Mouse (Mus musculus): ENCODE results near the gene Rnf115.

Gene Rnf115

DNA sequence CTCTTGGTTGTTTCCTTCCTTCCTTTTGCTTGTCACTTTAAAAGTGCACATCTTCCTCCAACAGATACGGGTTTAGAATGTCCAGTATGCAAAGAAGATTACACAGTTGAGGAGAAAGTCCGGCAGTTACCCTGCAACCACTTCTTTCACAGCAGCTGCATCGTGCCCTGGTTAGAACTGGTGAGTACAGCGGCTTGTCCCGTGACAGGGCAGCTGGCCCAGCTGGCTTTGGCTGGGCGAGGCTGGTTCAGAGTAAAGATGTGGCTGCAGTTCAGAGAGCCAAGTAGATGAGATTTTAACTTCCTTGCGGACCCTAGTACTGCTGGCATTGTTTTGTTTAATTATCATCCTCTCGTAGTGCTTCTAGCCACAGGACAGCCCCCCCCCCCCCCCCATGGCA is 61.0 kb downstream of the Rnf115 start:
- DNase-seq, result no peak

DNA sequence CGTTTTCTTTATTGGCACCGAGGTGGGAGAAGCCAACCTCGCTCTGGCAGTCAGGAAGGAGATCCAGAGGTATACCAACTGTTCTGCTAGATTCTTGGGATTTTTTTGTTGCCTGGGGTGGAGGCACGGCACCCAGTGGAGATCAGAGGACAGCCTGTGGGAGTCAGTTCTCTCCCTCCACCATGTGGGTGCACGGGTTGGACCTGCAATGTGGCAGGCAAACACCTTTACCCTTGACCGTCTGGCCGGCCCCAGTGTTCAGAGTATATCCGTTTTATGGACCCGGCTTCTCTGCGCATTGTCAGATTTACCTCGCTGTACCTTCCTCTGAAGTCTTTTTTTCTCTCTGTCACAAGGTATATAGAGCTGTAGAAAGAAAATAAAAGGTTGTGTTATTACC is 72.8 kb downstream of the Rnf115 start:
- DNase-seq, result no peak

DNA sequence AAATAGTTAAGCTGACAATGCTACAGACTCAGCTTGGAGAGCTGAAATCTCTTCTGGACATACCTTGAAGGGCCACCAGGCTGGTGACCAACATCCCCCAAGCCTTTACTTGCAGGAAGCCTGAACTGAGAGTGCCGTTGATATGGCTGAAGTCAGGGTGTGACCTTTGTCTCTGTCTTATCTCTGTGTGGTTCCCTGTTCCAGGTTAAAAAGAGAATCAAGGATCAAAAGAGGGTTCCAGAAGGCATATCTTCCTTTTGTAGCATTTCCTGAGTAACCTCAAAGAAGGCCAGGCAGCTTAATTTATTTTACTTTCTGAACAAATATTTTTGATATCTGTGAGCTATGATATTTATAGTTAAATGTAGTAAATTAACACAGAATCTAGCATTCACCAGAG is 74.8 kb downstream of the Rnf115 start:
- no peak for DNase-seq

DNA sequence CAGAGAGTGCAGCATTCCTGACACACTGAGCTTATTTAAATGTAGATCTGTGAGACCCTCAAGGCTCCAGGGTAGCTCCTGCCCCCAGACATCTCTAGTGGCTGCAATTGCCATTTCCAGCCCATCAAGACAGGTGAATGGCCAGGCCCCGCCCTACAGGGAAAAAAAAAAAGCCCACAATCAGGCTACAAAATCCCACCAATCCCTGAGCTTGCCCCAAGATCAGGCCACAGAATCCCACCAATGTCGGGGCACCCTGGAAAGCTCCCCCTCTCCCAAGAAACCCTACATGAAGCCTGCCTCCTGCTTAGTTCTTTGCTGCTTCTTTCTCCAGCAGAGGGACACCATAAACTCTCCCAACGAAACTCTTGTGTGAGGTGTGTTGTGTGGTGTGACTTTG is 80.7 kb downstream of the Rnf115 start:
- peak; percentile 22 for DNase-seq

DNA sequence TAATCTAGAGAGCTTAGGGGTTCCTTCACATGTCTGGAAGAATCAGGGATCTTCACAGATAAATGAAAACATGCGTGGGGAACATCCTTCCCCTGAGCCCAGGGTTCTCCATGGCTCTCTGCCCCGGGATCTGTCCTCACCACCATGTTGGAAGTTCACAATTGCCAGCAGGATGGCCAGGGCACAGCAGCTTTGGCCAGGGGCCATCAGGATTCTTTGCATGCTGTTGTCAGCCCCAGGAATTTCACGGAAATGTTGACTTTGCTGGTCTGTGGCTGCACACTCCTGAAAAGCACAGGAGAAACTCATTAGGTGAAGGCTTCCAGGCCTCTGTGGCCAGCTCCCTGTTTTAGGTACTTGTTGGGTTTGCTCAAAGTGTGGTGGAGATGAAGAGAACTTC is 81.2 kb downstream of the Rnf115 start:
- no peak for DNase-seq

DNA sequence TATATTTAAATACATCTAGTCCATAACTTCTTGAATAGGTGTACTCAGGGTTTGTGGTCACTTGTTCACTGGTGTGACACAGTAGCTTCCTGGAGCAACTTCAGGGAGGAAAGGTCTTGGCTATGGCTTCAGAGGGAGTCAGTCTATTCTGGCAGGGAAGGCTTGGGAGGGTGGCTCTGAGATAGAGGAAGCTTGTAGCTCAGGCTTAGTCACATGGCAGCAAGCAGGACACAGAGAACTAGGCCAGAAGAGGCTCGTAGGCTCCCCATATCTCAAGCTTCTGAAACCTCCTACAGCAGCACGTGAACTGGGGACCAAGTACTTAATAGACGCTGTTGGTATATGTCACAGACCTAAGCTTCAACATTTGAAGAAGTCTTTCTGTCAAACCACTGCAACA is 83.8 kb downstream of the Rnf115 start:
- DNase-seq, result no peak

DNA sequence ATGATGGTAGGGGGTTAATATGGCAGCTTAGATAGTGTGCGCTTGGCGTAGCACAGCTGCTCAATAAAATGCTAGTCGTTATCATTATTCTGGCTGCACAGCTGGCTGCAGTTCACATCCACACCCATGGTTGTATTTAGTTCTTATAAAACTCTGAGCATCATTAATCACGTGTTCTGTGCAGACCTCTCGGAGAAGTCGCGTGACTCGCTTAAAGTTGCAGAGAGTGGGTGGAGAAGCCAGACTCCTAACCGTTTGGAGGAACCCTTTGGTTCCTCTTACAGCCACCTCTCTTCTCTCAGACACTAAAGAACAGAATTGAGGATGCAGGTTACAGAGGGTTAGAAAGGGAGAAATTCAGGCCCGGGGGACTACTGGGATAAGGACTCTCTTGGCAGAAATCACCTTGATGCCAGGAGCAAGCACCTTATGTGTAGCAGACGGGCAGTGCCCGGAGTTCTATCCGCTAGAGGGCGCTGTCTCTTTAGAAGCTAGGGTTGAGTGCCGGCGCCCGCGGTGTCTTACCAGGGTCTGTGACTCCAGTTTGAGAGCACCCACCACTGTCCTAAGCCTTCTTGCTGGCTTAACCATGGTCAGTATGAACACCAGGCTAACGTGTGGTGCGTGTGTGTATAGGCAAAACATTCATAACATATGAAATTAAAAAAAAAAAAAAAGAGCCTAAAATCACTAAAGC is 85.1 kb downstream of the Rnf115 start:
- peak; percentile 82 for DNase-seq

DNA sequence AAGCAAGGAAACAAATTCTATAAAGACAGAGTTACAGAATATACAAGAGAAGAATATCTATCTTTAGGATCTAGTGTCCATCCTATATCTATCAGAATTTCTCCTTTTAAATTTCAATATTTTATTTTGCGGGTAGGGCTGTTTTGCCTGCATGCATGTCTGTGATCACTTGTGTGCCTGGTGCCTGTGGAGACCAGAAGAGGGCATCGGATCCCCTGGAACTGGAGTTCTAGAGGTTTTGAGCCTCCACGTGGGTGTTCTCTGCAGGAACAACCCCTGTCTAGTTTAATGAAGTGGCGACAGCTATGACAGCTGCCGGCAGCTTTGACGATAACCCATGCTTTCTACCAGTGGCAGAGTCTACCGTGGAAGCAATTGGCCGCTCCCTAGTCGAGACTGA is 85.6 kb downstream of the Rnf115 start:
- peak; percentile 76 for DNase-seq

DNA sequence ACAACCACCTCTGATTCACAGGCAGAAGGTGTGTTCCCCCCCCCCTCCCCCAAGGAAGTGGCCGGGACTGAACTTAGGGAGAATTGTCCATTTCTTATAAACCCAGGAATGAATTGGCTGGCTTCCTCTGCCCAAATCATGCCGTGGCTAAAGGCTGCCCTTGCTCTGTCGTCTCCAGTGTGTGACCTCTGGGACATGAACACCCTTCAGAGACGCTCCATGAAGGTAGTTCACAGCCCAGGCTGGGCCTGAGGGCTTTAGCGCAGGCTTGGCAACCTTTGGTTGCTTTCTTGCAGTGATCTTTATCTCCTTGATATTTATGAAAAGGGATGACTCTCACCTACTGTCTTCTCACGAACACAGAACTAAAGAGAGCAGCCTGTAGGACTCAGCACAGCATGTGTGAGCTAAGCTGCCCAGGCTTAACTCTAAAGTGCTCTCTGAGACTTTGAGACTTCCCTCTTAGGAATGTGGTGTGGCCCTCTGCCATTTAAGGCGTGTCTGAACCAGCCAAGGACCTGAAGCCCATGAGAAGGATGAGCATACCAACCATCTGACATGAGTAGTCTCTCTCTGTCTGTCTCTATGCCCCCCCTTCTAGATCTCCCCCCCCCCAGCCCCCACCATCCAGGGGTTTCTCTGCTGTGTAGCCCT is 86.3 kb downstream of the Rnf115 start:
- no peak for DNase-seq

DNA sequence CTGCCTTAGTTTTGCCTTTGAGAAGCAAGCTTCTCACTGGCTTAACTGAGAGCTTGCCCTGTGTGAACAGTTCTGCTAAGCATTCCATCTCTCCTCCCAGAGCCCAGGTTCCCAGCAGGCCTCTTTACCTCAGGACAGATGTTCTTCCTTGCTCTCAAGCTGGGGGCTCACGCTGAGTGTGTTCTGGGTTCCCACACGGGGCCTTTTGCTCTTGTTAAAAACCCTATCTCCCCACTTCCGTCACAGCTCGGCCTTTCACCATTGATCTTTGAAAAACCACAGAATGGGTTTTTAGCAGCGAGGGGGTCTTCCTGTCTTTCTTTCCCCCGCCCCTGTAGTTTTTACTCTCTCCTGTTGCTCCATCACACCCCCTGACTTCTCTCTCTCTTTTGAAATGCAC is 86.9 kb downstream of the Rnf115 start:
- DNase-seq, result no peak

DNA sequence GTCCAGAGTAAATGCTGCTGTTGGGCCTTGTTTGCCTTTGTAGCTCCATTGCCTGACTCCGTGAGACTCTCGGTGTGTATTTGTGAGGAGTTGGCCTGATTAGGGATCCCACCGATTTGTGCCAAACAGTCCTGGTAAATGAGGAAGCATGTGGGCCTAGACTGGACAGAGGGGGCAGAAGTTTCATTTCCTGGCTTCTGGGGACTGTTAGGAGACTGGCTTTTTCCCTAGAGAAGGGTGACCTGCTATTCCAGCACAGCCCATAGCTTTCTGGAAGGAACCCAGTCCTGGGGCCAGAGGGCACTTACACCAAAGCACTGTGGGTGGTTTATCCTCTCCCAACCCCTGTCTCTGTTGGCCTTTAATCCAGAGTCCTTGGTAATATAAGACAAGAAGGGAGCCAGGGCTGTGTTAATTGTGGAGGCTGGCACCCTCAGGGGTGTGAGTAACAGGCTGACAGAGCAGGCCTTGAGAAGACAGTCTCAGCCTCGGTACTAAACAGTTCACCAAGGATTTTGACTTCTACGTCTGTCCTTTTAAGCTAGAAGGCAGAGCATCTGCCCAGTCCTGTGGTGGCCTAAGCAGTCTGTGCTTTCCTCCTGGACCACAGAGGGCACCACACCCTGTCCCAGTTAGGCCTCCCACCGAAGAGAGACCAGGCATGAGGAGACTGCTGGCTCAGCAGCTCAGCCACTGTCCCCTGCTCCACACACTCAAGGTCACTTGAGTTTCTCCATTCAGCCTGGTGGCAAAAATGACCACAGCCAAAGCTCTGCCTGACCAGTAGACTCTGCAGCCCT is 92.9 kb downstream of the Rnf115 start:
- no peak for DNase-seq

DNA sequence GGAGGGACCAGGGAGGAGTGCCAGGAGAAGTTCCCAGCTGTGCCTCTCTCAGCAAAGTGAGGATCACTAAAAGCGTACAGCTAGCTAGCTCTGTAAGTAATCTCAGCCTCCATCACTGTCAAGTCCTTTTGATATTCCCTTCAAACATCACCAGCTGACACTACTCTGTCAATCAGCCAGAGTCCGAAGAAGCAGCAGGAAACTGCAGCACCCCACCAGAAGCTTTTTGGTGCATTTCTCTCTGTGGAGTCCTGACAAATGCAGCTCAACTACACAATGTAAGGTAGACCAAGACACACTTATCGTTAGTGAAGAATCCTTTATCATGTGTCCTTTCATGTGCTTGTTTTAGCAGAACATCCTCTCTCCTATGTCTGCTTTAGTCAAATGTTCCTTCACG is 94.1 kb downstream of the Rnf115 start:
- no peak for DNase-seq

DNA sequence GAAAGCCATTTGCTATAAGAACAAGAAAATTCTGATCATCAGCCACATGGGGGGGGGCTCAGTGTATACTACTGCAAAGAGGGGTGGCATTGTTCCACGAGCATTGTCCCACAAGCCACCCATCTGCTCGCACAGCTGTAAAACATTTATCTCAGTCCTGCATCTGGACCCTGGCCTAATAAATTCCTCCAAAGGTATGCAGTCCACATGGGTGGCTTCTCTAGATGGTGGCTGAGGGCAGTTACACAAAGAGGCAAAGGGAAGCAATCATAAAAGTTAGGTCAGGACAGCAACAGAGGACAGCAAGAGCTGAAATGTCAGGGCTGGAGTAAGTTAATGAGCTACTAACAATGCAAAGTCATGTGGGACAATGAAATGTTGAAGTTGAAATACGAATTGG is 96.2 kb downstream of the Rnf115 start:
- DNase-seq, result no peak

DNA sequence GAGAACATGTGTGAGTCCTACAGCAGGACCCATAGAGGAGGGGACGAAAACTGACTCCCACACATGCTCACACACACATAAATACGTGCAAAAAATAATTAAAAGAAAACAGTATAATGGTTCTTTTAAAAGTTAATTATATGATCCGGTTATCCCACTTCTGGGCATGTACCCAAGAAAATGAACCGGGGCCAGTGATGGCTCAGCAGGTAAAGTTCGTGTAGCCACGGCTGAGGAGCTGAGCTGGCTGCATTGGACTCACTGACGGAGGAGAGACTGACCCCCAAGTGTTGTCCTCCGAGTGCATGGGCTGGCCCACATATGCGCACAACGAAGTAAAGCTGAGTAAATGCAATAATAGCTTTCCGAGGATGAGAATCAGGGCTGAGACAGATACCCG is 97.2 kb downstream of the Rnf115 start:
- DNase-seq, result no peak

DNA sequence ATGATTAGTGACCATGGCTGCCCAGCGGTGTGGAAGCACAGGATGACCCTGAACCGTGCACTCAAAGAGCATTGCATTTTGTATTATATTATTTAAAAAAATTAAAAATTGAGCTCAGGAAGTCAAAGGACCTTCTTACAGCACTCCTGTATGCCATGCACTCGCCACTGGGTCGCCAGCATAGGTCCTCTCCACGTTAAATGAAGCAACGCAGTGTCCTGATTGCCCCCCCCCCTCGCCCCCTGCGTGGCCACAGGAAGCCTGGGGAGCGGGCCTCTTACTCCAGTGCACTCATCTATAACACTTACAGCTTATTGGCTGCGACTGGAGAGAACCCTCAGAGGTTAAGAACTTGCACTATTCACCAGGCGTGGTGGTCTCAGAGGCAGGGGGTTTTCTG is 97.8 kb downstream of the Rnf115 start:
- no peak for DNase-seq

DNA sequence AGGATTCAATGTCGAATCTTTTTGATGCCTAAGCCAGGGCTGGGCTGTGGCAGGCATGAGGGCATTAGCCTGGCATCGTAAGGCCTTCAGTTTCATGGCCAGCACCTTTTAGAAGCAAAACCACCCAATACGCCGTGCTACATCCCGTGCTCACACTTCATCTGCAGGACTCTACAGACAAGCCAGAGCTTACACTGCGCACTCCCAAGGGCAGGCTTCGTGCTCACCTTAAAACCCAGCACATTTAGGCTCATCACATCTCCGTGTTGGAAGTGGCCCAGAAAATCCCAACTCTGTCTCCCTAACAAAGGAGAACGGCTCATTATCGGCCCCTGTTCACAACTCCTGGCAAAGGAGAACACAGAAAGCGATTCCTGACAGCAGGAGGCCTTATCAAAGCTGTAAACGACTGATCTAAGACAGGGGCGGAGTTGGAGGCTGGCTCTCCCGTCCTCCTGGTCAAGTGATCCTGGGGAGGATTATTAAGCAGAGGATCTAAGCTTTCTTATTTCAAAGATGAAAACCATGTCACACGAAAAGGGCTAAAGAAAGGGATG is 100.9 kb downstream of the Rnf115 start:
- DNase-seq, result peak; percentile 38

DNA sequence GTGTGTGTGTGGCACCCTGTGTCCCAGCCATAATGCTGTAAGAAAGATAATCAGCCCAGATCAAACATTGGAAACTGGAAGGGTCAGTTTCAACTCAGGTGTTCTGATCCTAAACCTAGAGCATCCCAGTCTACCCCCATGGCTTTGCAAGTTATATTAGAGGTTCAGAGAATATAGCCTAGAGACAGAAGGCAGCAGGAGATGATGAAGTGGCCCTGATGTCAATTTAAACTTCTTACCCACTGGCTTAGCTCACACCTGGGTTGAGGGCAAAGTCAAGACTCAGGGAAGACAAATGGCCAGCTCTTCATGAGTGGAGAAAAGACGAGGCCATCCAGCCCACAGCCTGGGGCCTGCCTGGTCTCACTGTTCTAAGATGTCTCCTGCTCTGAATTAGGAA is 101.5 kb downstream of the Rnf115 start, which contains the start of the genes Pdzk1 and Cd160:
Gene Pdzk1 (plus strand): TSS at position 301 of the 400 bp plus-strand sequence.
Gene Cd160 (minus strand): TSS at position 368 of the 400 bp plus-strand sequence.
- no peak for DNase-seq

DNA sequence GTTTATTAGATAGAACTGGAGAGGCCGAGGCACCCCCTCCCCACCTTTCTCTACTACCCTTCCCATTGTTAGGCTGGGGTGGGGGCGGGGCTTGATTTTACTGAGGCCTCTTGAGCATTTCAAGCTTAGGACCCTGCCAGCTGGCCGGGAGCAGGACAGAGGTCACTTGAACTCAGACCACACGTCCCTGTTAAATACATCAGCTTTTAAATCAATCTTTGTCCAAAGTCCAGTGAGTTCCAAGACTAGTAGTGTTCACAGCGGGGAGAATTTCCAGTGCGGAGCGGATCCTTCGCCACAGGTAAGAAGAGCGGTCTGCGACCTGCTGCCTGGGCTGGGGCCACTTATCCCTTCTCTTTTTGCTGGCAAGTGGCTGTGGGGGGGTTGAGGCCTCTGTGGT is 102.4 kb downstream of the Rnf115 start:
- DNase-seq, result no peak

DNA sequence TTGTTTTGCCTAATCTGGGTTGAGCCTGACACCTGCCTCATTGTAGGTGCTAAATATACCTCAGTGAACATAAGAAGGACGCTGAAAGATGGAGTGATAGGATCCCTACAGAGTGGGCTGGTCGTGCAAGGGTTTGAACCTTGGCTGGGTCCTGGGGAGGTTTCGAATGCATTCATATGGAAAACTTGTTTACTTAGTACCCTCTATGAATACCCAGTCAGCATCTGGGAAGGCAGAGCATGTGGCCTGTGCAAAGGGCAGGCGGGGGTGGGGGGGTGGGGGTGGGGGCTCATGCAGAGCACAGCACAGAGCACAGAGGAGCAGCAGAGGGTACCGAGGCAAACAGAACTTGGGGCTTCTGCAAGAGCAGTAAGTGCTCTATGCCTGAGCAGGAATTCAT is 105.5 kb downstream of the Rnf115 start:
- DNase-seq, result no peak

DNA sequence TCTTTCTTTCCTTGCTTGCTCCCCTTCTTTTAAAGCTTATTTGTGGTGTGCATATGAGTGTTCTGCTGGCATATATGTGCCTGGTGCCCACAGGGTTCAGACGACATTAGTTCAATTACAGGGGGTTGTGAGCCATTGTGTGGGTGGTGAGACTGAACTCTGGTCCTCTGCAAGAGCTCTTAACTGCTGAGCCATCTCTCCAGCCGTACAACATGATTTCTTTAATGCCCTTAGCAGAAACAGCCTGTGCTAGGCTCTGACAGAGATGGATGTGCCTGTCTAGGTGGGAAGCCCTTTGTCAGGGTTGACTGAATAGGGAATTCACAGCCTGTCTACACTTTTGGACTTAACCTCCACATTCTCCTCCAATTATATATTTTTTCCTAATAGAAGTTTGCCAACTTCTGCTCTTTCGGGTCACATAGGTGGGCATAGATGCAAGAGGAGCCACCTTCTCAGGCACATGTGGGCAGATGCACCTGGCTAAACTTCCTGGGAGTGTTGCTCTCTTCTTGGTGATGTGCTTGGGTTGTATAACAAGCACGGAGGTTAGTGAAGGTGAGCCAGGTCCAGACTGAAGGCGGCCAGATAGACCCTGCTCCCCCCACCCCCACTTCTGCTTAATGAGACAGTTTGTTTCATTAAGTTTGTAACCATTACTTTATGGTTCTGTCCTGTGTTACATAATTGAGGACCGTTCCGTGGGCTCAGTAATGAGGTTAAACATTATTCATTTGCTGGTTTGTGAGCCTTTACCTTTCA is 107.3 kb downstream of the Rnf115 start:
- no peak for DNase-seq

DNA sequence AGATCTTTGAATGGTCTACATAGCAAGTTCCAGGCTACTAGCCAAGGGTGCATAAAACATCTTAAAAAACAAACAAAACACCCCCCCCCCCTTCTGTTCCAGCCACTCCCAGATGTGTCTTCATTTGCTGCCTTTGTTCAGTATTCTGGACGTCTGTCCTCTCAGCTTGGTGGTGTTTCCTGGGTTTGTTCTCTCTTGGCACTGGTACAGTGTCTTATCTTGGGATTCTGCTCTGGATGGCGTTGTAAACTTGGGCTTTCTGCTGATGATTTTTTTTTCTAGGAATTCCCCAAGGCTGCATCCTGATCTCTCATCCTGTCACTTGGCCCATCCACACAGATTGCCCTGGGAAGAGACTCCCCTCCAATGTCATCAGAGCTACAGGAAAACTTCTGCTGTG is 109.0 kb downstream of the Rnf115 start:
- no peak for DNase-seq

DNA sequence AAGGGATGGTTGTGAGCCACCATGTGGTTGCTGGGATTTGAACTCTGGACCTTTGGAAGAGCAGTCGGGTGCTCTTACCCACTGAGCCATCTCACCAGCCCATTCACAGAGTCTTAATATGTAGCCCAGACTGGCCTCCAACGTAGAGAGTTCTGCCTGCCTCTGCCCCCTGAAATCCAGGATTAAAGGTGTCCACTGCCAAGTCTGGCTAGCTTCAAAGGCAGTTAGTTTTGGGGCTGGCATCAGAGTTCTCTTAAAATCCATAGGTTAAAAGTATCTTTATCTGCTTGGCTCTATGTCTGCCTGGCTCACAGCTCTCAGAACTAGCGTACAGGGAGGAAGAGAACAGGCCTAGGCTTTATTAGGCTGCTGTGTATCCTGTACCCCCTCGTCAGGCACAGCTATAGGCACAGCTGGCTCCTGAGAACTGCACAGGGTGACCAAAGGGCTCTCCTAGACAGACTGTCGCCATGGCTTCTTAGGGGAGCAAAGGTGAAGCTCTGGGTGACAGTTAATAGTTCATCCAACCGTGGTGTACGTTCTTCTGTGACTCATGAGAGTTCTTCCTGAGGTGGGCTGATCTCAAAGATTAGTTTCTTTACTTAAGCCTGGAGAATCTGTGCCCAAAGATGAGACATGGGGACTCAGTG is 111.7 kb downstream of the Rnf115 start:
- DNase-seq, result no peak
